Mouse (Mus musculus) heart, postnatal 0 days (tissue): Measurements from ENCODE around the gene Scn5a.

Experiments
- CTCF ChIP-seq: IDR thresholded peaks from 2 replicates; pipeline ENCODE4 v1.5.1; 2016; ENCODE audit warnings: antibody characterized with exemption, control low read depth, low read depth
- EP300 ChIP-seq: IDR thresholded peaks from 2 replicates; pipeline ENCODE4 v1.6.1; 2016; ENCODE audit warnings: antibody characterized with exemption, low read depth

GRCm38 (mm10) chr9:119568732-119569131 is 10.1 kb downstream of the Scn5a start:
- TF ChIP-seq CTCF (no peak), EP300 (no peak)
